Mouse (Mus musculus) cerebellum, adult 8-10 months (tissue): ENCODE measurements around the gene Dnttip1.

Source experiments
- DNase-seq: peaks from one replicate; pipeline ENCODE4 v3.0.0; 2022

Gene Dnttip1

GRCm38 (mm10) chr2:164806614-164807013 is 60.8 kb downstream of the Dnttip1 start:
- no peak for DNase-seq

DNA sequence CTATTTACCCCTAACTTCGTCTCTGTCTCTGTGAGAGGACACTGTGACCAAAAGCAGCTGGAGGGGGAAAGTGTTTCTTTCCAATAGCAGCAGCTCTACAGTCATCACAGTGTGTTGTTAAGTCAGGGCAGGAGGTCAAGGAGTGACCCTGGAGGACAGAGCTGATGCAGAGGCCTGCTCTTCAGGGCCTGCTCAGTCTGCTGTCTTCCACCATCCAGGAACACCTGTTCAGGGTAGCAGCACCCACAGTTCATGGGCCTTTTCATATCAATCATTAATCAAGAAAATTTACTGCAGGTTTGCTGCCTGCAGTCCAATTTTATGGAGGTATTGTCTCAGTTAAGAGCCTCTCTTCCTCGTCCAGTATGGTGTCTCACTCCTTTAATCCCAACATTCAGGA is 67.8 kb downstream of the Dnttip1 start:
- no peak for DNase-seq

DNA sequence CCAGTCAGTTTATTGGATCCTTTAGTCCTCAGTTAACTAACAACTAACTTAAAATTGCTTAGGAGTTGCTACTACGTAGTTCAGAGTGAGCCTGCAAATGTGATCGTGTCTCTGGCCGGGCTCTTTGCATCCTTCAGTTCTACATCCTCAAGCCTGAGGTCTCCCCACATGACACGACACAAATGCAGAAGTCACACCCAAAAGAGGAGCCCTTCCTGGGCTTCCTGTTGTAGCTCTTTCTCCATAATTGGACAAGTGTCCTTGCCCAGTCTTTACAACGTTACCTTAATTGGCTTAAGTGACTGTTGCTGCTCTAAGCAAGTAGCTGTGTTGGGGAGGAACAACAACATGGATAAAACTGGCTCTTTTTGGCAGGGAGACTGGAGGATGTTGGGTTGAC is 69.6 kb downstream of the Dnttip1 start:
- no peak for DNase-seq

DNA sequence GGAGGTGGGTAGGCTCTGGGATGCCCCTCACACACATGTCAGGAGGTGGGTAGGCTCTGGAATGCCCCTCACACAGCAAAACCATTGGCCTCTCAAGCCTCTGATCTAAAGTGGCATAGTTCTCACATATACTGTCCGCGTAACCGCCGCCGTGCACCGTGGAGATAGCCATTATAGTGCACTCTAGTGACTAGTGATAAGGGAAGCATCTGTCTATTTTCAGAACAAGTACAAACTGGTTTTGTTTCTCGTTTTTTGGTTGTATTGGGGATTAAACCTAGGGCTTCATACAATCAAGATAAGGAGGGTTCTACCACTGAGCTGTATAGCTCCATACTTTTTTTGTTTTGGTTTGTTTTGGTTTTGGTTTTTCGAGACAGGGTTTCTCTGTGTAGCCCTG is 70.0 kb downstream of the Dnttip1 start:
- no peak for DNase-seq

- no peak for DNase-seq
These were observed 71.4 kb downstream of the Dnttip1 start for GRCm38 (mm10) chr2:164817206-164817605.

- no peak for DNase-seq
These were observed 71.9 kb downstream of the Dnttip1 start for GRCm38 (mm10) chr2:164817703-164818102.
